Comparison of ENCODE assay signal across 8 mouse cellular contexts in genomic region chr1:151890041-151890621, GRCm38 (mm10).
DNase-seq lines count a peak whose midpoint lies in the region; ATAC-seq and TF ChIP-seq lines count a peak whose summit lies in the region.

No protein-coding gene starts in this region.

- 27% methylated on average over 14 of the region's 14 CpGs for WGBS in heart, postnatal 0 days
- WGBS in midbrain, embryonic 14.5 days = 68% methylated on average over 14 of the region's 14 CpGs

- H3K9me3 ChIP-seq in heart, postnatal 0 days (replicated peaks; ENCODE audit: control insufficient read depth, low read length) = no peaks in the 10 kb centered on the region
- H3K9me3 ChIP-seq in midbrain, embryonic 14.5 days (ENCODE audit: control insufficient read depth, low read length) = no peaks in the 10 kb centered on the region

- peak; percentile 23 to 38 for DNase-seq in heart, adult 18-20 months
- DNase-seq in heart, adult 8-10 months (ENCODE audit: low spot score) = no peak
- peak; percentile 42 for DNase-seq in cerebellum, adult 9-11 months
- peak; percentile 45 for DNase-seq in heart, postnatal 0 days (ENCODE audit: low spot score)
- DNase-seq in left cerebral cortex, adult 18-20 months (ENCODE audit: low spot score in 2 of 2) = peak; percentile 44 to 70
- peak; percentile 58 for DNase-seq in midbrain, embryonic 14.5 days
- DNase-seq in spleen, adult 12 weeks (ENCODE audit: low spot score) = no peak
- DNase-seq in T-cell, adult 2 months (ENCODE audit: low spot score) = no peak

- H3K4me2 ChIP-seq in heart, postnatal 0 days (ENCODE audit: low read depth, low read length) = peak overlapping the region; percentile 24; the same call in 1 of the 2 replicates
- no peak overlapping the region for H3K4me2 ChIP-seq in midbrain, embryonic 14.5 days (ENCODE audit: low read length)

- H3K27me3 ChIP-seq in heart, postnatal 0 days (ENCODE audit: control insufficient read depth, insufficient read depth, low read length) = no peaks in the 10 kb centered on the region
- no peaks in the 10 kb centered on the region for H3K27me3 ChIP-seq in midbrain, embryonic 14.5 days (ENCODE audit: control insufficient read depth, insufficient read depth, low read length)

- peak overlapping the region; percentile 65 for H3K27ac ChIP-seq in heart, postnatal 0 days (ENCODE audit: low read depth)
- H3K27ac ChIP-seq in midbrain, embryonic 14.5 days (replicated peaks; ENCODE audit: low read depth, low read length) = peak overlapping the region; percentile 33

- H3K4me1 ChIP-seq in heart, postnatal 0 days (ENCODE audit: control insufficient read depth, insufficient read depth) = peaks cover 31% of the 10 kb centered on the region
- no peaks in the 10 kb centered on the region for H3K4me1 ChIP-seq in midbrain, embryonic 14.5 days (ENCODE audit: control insufficient read depth, insufficient read depth, low read length)

- H3K9ac ChIP-seq in heart, postnatal 0 days (replicated peaks; ENCODE audit: low read depth, low read length) = no peak overlapping the region
- no peak overlapping the region for H3K9ac ChIP-seq in midbrain, embryonic 14.5 days (replicated peaks; ENCODE audit: low read length)

- peak; percentile 62; the same call in 1 of the 2 replicates for ATAC-seq in heart, postnatal 0 days (ENCODE audit: insufficient read depth, low read depth)
- ATAC-seq in midbrain, embryonic 14.5 days (ENCODE audit: low FRiP score, low TSS enrichment) = peak; percentile 43; the same call in 1 of the 2 replicates

- TF ChIP-seq CTCF in heart, postnatal 0 days (IDR thresholded peaks at IDR 0.05; ENCODE audit: low read depth) = no peak

- H3K4me3 ChIP-seq in heart, postnatal 0 days (ENCODE audit: low read depth, low read length) = no peak overlapping the region
- no peak overlapping the region for H3K4me3 ChIP-seq in midbrain, embryonic 14.5 days (replicated peaks; ENCODE audit: low read depth, low read length)

- no peaks in the 10 kb centered on the region for H3K36me3 ChIP-seq in heart, postnatal 0 days (replicated peaks; ENCODE audit: control insufficient read depth, insufficient read depth, low read length)
- H3K36me3 ChIP-seq in midbrain, embryonic 14.5 days (ENCODE audit: control insufficient read depth, insufficient read depth, low read length) = 0 out of 2 replicates have a peak, but pooled peaks cover 4% of the 10 kb centered on the region

- no peak for TF ChIP-seq EP300 in heart, postnatal 0 days (IDR thresholded peaks at IDR 0.05; ENCODE audit: low read depth)

Comparison
In these comparisons a context has a peak if more than half of its experiments do, and no peak if none do; other contexts are left out.
1. DNase-seq: peak in heart, adult 18-20 months (2 of 2), cerebellum, adult 9-11 months (single experiment), heart, postnatal 0 days (single experiment), left cerebral cortex, adult 18-20 months (2 of 2) and midbrain, embryonic 14.5 days (single experiment); none in heart, adult 8-10 months (single experiment), spleen, adult 12 weeks (single experiment) and T-cell, adult 2 months (single experiment).